Mouse (Mus musculus) brain, embryonic 18.5 days (tissue): Measurements from ENCODE around the gene Map3k14.
"Not testable (repeated sequence)": the region's sequence is repeated elsewhere in the genome, so short reads cannot be mapped to it uniquely, and the experiment has no call there.

Experiments
- DNase-seq: peaks from one replicate; pipeline ENCODE4 v3.0.0-alpha.2; 2012; ENCODE audit warnings: low read depth, low spot score

The Map3k14 gene

DNA sequence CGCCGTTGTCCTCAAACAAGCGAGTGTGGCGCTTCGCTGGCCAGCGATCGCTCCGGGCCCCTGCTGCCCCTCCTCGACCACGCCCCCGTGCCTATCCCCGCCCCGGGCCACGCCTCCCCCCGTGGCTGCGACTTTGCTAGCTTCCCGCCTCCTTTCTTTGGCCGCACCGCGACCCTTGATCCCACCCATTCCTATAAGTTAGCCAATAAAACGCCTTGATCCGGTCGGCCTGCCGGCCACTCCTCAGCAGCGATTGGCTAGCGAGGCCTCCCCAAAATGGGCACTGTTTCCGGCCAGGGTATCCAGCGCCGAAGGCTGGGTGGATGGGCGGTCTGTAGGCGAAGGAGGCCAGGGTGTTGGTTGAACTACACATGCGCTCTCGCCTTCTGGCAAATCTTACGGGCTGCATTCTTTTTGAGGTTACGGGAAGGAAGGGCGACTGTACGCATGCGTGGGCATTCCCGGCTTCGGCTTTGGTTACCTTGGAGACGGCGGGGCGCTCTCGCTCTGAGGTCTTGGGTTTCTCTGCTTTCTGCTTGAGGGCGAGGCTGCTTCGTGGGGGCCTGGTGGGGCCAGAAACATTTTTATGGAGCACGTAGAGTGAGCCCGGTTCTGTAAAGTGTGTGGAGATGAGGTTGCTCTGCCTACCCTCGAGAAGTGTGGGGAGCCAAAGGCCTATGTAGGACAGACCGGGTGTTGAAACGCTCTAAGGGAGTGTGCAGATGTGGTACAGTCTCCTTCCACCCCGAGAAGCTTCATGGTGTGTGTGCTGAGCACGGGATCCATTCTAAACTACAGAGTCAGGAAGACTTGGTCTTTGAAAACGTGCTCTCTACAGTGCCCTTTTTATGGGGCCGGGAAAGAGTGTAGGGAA, at the start of gene Map3k14:
Gene Map3k14 (minus strand): TSS at position 127 of the 874 bp plus-strand sequence.
- DNase-seq: peak; percentile 98

DNA sequence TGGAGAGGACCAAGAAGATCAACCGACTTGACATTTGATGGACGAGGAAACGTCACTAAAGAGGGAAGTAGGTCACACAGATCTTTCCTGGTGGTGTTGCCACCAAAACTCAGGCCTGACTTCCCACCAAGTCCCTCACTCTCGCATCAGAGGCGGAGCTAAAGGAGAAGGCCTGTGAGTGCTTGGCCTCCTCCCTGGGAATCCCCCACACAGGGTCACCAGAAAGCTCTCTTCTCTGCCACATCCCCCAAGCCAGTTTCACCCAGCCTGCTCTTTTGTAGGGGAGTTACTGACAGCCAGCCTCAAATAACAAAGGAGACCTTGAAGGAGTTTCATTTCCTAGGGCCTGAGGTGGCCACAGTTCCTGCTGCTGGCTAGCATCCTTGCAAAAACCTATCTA, 48.1 kb upstream of the Map3k14 start:
- no peak for DNase-seq

DNA sequence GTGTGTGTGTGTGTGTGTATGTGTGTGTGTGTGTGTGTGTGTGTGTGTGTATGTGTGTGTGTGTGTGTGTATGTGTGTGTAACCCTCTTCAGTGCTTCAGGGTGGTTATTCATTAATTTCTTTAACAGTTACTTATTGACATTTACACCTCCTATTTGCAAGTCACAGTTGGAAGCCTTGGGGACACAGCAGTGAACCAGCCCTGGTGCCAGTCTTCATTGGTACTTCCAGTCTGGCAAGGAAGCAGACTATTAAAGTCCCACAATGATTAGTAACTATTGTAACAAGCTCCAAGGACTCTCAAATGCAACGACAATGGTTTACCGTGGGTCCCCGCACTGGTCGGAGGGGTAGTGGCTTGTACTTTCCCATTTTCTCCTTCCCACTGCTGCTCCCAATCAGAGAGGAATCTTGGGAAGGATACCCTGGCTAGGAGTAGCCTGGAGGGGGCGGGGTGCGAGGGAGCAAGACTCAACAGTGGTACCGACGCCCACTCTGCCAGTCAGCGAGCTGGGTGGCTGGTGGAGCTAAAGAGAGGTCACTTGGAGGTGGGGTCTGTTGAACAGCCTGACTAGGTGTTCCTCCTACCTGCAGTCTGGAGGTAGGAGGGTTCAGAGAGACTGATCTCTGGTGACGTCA, 47.6 kb upstream of the Map3k14 start:
- no peak for DNase-seq

DNA sequence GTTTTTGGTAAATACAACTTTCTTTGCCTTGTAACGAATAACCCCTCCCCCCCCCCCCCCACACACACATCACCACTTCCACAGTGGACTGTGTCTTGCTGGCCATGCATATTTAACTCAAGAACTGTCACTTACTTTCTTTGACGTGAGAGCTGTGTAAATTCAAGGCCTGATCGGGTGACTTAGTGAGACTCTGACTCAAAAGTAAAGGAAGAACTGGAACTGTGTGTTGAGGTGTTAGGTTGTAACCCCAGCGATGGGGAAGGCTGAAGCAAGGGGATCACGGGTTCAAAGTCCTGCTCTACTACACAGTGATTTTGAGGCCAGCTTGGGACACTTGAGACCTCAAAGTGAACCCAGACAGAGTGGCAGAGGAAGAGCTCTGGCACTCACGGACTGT, 46.3 kb upstream of the Map3k14 start:
- DNase-seq: no peak

DNA sequence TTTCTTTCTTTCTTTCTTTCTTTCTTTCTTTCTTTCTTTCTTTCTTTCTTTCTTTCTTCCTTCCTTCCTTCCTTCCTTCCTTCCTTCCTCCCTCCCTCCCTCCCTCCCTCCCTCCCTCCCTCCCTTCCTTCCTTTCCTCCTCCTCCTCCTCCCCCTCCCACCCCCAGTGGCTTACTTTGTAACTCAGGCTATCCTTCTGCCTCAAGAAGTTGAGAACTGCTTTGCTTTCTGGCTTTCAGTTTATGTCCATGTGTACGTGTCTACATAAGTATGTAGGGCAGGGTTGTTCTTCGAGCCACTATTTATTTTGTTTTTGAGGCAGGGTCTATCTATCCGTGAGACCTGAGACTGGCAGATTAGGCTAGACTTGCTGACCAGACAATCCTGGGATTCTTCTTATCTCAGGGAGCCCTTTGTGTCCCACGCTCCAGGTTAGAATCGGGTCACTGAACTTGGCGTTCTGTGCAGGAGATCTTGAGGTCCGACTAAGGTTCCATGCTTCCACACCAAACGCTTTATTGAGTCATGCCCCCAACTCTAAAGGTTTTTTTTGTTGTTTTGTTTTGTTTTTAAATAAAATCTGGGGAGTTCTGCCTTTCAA, 45.5 kb upstream of the Map3k14 start:
- DNase-seq: no peak

DNA sequence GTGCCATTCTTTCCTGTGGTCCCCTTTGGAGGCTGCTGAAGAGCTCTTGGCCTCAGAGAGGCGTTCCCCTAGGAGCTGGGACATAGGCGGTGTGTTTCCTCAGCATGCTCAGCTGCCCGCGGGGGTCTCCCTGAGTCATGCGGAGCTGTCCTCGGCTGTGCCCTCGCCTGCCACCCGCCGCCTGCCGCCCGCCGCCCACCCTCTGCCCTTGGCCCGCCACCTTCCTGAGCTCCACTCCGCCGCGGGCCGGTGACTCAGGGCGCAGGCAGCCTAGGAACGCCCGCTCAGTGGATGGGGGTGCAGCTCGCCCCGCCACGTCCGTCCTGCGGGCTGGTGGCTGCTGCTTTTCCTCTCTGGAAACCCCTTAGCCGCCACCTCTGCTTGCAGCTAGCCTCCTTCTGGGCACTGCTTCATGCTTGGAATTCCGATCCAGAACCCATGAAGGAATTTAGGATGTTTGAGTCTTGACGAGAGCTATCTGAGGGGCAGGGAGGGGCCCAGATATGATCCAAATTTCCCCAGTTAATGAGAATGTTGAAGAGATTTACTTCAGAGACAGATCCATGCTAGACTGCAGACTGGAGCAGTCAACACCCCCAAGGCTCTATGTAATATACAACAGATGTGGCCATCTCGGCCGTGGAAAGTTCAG, 44.8 kb upstream of the Map3k14 start:
- no peak for DNase-seq

DNA sequence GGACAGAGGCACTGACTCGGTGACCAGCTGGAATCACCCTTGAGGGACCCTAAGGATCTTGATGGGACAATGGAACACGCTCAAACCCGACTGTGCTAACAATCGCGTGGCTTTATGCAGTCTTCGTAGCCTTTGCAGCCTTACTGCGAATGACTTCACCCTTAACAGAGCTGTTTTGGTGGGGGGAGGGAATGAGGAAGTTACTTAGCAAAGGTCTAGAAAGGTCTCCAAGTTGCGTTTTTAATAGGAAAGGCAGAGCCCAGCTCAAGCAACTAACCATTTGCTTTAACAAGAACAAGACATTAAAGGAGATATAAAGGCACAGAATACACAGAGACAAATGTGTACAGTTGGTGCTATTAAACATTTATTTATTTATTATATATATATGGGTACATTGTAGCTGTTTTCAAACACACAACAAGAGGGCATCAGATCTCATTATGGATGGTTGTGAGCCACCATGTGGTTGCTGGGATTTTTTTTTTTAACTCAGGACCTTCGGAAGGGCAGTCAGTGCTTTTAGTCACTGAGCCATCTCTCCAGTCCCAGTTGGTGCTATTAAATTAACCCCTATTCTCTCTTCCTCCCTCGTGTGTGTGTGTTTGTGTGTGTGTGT, 42.8 kb upstream of the Map3k14 start:
- DNase-seq: no peak

DNA sequence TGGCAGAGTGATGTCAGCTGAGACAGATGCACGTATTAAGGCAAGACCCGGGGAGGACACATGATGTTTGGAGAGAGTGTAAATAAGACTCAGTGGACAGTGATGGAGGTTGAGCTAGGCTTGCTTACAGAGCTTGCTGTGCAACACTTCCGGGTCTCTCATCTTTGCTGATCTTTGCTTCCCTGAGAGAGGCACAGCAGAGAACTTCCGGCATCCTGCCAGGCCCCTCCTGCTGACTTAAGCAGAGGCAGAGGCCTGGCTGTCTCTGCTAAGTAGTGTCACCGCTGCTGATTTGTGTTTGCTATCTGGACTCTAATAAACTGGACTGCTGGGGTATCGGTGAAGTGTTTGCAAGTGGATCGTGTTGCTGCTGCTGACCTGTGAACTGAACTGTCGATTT, 40.6 kb upstream of the Map3k14 start:
- DNase-seq: no peak

DNA sequence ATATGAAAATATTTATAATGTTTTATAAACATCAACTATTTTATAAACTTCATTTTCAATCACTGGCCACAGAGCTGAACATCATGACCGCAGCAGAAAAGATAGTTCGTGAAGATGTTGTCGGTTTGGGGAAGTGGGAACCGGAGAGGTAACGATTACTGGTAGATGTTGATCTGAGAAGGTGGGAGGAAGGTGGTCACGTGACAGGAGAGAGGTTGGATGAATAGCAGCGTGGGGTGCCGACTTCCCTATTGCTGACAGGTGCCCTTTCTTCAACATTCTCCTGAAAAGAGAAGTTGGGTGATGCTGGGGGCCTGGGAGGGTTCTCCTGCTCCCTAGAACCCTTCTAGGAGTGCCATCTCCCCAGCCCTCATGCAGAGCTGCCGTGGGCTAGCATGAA, 37.3 kb upstream of the Map3k14 start:
- no peak for DNase-seq

DNA sequence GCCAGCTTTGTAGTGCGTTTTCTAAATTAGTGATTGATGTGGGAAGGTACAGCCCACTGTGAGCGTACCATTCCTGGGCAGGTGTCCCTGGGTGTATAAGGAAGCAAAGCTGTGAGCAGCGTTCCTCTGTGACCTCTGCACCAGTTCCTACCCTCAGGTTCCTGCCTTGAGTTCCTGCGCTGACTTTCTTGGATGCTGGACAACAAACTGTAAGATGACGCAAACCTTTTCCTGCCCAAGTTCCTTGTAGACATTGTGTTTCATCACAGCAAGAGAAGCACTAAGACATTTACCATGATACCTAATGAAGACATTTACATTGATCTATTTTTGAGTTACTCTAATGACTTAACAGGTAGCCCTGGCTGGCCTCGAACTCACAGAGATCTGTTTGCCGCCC, 27.5 kb upstream of the Map3k14 start:
- DNase-seq: no peak

DNA sequence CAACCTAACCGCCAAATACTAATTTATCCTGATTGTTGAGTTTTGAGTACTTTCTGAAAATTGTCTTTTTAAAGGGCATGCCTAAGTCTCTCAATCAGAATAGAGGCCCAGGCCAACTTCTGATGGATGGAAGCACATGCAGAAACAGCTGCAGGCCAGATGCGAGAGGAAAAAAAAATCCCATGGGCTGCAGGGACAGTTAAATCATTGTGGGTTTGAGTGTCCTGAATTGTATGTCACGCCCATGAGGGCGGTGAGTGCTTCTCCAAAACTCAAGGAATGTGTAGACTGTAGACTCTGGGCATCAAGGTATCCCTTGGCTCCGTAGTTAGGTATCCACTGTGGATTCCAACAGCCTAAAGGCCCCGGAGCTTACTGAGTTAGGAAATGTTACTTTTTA, 26.8 kb upstream of the Map3k14 start:
- DNase-seq: no peak

DNA sequence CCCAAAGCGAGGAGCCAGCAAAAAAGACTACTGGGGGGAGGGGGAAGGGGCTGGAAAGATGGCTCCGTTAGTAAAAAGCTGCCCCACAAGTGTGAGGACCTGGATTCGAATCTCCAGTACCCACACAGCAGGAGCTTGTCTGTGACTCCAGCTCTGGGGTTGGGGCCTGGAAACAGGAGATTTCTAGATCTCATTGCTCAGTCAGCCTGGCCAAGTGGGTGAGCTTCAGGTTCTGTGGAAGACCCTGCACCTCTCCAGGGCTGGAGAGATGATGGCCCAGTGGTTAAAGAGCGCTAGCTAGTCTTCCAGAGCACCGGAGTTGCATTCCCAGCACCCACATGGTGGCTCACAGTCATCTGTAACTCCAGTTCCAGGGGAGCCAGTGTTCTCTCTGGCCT, 25.6 kb upstream of the Map3k14 start:
- no peak for DNase-seq

DNA sequence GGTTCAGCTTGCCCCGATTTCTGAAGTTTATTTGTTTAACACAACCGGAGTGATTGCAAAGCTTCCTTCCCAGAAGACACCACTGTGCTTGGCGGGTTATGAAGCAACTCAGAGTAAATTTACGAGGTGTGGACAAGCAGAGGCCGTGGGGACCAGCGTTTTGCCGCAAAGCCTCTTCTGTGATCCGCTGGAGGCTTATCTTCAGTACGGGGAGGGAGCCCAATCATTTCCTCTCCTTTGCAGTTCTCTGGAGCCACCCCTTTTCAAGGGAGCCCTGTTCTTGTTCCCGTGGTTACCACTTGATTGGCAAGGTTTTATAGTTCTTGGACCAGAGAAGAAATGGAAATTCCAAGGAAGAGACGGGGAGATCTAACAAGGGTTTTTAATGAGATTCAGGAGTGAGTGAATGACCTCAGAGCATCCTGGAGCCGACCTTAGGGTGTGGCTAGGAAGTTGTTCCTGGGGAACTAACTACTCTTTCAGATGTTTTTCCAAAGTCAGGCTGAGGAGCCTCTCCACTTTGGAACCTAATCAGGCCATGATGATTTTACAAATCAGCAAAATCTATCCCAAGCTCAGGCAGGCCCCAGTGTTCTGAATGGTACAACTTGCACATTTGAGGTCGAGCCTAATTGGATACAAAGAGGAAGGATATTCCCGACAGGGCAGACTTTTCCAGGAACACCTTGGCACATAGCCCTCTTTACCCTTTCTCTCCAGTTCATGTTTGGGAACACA, 25.0 kb upstream of the Map3k14 start:
- no peak for DNase-seq

DNA sequence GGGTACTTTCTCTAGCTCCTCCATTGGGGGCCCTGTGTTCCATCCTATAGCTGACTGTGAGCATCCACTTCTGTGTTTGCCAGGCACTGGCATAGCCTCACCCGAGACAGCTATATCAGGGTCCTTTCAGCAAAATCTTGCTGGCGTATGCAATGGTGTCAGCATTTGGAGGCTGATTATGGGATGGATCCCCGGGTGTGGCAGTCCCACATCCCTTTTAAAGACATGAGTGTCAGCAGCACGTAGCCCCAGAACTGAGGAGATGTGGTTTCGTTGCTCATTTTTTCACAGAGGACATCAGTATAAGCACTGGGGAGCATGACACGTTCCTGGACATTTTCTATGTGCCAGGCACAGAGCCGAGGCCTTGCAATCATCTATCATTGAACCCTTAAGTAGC, 23.6 kb upstream of the Map3k14 start:
- not testable (repeated sequence) for DNase-seq

DNA sequence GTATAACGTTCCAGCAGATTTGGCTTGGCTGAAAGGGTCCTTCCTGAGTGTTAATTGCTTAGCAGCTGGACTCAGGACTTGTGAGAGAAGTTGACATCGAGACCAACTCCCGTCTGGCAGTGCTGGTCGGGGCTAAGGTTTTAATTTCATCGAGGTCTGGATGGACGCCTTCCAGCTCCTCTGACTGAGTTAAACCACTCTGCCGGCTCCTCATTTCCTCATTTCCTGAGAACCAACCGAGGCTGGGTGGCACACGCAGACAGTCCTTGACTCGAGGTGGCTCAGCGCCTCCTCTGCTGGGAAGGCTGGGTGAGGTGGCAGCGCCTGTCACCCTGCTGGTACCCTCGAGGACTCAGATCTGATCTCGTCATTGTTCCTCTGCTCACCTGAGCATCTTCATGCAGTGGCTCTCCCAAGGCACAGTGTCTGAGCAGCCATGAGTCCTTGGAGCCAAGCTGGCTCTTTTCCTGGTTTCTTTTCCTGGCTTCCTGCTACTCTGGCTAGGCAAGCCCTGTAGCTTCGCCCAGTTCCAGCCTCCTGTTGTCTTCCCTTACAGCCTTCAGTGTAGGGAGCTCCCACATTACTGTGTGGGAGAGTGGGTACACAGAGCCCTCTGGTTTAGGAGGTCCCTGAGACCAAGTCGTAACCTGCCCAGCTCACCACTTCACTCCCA, 21.2 kb upstream of the Map3k14 start:
- no peak for DNase-seq

DNA sequence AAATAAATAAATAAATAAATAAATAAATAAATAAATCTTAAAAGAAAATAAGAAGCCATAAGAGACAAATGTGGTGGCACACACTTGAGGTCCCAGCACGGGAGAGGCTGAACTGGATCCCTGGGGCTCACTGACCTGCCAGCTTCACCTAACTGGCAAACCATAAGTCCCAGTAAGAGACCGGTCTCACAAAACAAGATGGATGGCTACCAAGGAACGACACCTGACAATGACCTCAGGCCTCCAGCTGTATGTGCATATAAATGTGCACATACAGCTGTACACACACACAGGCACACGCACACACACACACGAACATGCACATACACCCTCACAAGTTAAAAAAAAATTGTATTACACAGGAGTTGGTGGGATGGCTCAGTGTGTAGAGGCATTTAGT, 19.6 kb upstream of the Map3k14 start:
- no peak for DNase-seq

DNA sequence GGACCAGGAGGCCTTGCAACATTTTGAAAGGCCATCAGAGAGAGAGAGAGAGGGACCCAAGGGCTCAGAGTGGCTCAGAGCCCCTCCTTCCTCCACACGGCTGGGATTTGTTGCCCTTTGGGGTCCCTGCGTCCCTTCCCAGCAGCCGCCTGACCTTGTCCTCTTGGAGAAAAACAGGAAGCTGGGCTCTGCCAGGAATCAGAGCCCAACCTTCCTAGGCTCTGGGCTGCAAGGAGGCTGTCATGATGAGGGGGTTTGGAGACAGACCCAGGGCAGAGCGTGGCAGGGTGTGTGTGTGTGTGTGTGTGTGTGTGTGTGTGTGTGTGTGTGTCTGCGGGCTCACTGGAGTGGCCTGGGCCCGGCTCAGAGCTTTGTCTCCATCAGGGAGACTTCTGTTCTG, 18.7 kb upstream of the Map3k14 start:
- DNase-seq: no peak

DNA sequence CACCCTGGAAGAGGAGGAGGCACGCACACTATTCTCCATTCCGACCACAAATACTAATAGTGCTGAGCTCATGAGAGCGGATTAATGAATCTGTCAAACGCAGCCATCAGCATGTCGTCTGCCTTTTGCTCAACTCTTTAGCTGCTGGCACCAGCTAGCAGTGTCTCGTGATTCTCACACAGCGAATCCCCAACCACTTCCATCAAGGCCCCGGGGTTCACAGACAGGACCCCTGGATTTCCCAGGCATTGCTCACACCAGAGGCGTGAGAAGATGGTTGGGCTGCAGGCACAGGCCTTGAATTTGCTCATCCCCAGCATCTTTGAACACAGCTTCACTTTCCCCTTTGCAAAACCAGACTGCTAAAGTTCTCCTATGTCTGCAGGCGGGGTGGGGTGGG, 18.0 kb upstream of the Map3k14 start:
- DNase-seq: no peak

DNA sequence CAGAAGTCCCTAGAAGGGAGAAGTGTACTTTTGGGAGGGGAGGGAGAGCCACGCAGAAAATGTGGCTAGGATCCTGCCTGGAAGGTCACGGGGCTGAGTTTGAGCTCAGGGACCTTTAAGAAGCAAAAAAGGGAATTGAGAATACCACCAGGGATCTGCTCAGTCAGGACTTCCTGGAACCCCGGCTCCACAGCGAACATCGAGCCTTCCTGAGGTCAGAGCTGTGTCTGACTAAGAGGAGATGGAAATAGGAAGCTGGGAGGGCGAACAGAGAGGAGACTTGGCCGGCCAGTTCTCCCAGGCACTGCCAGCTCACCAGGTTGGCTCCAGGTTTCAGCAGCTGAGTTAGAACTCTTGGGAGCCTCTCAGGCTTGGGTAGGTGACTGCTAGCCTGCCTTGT, 14.5 kb upstream of the Map3k14 start:
- no peak for DNase-seq

DNA sequence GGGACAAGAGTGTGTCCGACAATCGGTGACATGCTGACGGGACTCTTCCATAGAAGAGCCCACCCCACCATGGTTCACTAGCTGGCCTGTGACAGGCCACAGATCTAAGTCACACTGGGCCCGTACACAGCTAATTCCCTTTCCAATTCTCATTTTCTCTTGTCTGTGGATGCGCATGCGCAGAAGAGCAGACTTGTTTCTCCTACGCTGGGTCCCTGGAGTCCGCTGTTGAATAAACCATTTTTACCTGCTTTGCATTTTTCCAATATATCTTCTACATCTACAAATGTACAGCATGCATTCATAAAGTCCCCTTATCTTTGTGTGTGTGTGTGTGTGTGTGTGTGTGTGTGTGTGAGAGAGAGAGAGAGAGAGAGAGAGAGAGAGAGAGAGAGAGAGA, 9.2 kb upstream of the Map3k14 start:
- DNase-seq: no peak

DNA sequence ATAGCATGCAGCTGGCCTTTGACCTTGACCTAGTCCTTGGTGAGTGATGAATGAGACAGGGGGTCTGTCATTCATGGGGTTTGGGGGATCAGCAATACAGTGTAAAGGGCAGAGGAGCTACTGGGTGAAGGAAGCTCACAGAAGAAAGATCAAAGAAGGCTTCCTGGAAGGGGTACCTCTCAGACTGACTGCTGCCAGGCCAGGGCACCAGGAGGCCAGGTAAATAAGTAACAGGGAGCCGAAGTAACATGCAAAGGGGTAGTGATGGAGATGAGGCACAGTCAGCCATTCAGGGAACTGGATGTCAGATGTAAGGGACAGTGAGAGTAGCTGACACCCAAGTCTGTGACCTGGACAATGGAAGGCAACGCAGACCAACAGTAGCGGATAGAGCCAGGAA, 5.6 kb upstream of the Map3k14 start:
- no peak for DNase-seq
